Mouse (Mus musculus) lung, postnatal 36 days (tissue): ENCODE results near the gene Fam49a.
"Not testable (repeated sequence)": the region's sequence is repeated elsewhere in the genome, so short reads cannot be mapped to it uniquely, and the experiment has no call there.

ENCODE experiments used
- DNase-seq: peaks from one replicate; pipeline ENCODE4 v3.0.0; 2022; ENCODE audit warnings: mixed read lengths

Gene Fam49a

DNA sequence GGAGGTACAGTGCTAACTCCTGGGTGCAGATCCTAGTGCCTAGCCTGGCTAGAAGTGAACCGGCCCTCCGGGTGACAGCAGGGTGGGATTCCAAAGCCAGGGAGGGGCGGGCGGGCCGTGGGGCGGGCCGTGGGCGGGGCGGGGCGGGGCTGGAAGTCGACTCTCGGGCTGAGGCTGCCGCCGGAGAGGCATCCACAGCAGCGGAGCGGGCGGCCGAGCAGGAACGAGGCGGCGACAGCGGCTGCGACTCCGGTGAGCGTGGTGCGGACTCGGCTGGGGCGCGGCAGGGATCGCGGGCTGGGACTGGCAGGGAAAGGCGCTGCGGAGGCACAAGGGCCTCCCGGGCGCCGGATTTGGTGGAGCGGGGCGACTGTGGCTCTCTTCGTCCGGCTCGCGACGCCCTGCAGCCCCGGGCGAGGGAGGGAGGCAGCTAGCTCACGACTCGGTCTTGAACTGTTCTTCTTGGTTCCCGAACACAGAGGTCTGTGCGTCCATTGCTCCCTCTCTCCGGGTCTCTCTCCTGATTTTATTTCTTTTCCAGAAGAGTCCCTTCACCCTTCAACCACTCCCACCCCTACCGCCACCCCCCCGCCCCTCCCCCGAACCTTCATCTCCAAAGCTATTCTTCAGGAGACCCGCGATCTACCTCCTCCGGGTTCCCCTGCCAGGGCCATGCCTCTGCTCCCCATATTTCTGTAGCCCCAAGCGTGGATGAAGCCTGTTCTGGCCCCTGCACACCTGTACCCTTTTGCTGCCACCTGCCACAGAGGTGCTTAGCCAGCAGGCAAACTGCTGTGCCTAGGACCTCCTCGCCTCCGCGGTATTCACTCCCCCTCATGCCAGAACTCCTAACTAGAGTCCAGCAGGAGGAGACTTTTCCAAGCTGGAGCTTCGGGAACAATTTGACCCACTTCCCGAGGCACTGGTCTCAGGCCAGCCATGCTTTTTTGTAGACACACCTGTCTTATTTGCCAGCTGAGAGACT, at the start of gene Fam49a:
Gene Fam49a (plus strand): TSS at position 153 of the 985 bp plus-strand sequence.
- DNase-seq = peak; percentile 80

DNA sequence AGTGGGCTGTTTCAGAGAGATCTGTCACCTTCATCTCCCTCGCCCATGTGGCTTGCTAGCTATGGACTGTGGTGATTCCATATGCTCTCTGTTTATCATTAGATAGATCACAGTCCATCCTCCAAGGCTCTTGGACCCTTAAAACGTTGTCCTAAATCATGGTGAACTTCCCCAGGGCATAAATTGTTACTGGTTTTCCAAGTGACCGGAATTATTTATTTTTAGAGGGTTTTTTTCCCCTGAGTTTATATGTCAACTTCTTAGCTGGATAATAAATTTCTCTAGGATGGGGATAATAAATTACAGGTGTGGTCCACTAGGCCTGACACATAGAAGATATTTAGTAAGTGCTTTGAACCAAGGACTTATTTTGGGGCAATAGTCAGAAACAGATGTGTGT, 48.4 kb upstream of the Fam49a start:
- DNase-seq = no peak

DNA sequence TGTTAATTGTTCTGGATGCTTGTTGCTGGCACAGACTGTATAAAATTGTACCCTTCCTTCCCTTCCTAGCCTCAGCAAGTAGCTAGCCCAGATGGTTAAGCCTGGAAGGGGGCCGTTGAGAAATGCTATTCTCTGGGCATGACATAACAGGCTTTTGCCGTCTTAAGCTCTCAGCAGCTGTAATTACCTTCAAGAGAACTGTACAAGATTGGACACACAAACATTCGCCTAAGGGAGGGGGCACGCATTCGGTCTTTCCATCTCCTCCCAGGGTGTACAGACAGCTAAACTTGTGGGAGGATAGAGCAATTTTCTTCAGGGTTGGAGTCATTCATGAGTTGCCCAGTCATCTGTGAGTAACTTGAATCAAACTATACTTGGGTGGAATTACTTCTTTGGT, 43.0 kb upstream of the Fam49a start:
- DNase-seq = no peak

DNA sequence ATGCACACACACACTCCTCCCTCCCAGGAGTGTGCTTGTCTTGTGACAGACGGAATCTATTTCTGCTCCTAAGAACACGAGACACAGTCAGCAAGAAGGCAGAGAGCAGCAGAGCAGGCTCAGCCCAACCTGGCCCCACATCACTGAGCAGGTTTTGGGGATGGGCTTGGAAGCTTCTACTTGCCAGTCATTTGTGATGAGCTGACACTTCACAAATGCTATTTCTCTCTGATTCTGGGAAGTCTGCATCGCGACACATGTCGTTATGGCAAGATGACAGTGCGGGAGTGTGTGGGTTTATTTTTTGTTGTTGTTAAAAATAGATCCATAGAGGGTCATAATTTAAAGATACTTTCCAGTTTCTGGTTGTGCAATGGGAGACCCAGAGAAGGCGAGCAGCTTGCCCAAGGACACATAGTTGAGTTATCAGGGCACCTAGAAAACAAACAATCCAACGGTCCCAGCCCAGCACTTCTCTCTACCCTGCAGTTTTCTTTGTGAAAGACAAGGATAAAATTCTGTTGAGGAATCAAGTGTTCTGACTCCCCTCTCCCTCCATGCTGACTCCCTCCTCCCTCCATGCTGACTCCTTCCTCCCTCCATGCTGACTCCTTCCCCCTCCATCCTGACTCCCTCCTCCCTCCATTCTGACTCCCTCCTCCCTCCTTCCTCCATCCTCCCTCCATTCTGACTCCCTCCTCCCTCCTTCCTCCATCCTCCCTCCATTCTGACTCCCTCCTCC, 41.0 kb upstream of the Fam49a start:
- no peak for DNase-seq

DNA sequence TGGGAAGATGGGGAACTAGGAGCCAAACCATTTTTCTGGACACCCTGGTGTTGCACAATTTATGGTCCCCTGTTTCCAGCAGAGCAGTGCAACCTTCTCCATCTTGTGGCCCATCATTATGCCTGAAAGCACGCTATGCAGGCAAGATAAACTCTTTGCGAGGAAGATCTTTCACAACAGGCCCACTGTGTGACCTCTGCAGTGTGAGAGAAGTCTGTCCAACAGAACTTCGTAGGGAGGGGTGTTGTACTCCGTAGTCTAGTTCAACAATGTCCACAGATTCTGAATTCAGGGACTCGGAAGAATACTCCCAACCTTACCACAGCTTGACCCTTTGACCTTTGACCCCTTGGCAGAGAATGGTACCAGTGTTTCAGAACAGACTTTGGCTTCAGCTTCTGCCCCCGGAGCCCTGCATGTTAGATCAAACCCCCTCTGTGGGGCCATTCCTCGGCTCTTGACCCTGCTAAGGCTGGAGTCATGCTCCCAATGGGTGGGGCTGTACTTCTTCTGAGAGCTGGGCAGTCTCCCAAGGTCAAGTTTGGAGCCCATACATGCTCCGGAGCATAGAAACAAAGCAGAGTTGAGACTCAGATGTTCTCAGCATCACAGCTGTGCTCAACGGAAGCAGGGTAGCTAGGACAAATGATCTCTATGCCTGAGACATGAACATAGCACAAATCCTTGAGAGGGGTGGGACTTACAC, 39.2 kb upstream of the Fam49a start:
- DNase-seq = peak; percentile 56

DNA sequence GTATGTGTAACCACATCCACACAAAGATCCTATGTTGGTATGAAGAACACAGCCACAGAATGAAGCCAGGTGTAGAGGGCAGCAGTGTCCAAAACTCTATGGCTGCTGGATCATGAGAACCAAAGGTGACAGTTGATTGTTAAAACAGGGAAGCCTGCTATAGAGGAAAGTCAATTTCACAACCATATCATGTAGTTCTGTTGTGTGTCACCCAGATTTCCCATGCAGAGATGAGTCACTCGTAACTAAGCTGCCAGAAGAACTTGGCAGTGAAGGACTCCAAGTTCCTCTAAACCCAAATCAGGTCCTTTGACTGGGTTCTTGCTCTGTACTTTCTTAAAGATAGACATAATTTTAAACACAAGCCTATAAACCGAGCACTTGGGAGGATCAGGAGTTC, 38.6 kb upstream of the Fam49a start:
- peak; percentile 56 for DNase-seq

DNA sequence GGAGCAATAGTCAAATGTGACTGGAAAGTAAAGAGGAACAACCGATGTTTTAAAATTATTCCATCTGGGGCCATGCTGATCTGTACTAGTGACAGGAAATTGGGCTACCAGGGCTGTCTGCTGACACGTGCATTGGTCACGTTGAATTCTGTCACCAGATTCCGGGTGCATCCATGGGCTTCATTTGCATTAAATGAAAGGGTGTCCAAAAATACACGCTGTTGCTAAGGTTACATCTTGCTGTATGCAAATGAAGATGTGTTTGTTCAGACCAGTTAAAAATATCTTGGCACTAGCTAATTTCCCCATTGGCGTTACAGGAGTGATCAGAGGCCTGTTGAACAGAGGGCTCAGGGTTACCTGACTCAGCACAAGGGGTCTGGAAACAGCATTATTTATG, 36.2 kb upstream of the Fam49a start:
- DNase-seq = no peak

DNA sequence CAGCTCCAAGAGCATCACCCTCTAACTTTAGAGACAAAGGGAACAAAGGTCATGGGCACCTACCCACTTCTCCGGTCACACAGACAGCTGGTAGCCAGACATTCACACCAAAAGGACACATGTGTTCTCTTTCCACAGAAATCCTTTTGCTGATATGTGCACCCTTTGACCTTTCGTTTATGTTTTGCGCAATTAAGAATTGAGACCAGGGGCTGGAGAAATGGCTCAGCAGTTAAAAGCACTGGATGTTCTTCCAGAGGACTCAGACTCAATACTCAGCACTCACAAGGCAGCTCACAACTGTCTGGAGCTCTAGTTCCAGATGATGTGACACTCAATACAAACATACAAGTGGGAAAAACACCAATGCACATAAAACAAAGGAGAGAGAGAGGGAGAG, 34.3 kb upstream of the Fam49a start:
- peak; percentile 61 for DNase-seq

DNA sequence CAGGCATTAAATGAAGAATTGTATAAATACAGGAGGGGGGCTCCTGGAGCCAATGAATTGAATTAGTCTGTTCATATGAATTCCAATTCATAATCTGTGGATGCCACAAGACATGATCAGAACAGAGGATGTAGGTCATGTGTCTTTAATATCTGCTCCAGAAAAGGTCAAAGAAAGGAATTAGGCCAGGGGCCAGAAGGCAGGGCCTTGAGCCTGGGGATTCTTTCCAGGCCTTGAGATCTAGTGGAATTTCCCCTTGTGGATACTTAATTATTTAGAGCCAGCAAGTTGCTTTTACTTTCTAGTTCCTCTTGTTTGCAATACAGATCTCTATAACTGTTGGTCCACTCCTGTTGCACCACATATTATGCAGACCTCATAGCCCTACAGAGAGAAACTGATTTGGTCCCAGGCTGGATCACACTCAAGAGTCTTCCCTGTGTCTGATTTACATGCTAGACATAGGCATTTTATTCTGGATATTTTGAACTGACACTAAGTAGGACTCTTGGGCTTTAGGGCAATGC, 31.8 kb upstream of the Fam49a start:
- no peak for DNase-seq

DNA sequence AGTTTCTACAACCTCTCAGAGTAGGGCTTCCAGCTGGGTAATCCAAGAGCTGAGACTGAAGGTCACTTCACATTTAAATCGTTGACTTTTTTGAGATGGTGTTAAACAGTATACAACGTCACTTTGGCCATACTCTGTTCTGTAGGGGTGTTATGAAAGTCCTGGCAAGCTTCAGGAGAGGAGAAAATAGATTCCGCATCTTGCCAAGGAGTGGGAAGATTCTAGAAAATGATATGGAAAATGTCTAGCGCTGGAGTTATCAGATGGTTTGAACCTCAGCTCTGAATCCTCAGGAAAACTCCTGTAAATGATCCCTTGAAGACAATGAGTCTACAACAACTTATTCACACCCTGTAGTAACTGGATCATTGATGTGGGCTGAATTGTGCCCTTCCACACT, 29.8 kb upstream of the Fam49a start:
- no peak for DNase-seq

DNA sequence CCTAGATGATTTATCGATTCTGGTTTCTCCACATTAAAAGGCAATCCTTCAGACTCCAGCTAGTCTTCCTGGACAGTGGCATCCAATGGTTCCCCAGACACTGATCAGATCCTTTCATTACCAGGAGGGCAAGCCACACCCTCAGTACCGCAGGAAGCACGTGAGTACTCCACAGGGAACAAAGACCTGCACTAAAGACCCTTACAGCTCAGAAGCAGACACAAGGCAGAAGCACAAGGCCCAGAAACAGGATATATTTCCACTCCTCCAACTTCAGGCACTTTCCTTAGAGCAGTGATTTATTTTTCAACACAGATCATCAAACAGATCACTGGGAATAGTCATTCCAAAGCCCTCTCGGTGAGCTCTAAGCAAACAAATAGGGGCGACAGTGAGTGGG, 25.0 kb upstream of the Fam49a start:
- DNase-seq = no peak

DNA sequence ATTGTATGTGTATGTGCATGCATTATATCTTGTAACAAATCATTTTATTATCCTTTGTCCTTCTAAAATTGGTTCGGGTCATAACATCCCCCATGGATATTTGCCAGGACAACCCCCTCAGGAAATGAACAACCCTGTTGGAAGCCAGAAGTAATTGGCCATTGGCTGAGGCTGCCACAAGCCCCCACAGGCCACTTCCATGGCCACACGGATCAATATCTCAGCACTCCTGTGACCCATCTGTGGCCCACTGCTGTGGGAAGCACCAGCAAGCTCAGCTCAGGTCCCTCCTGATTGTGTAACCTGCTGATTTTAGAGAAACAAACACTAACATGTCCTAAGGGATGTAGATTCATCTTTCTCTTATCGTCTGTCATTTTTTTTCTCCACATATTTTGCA, 22.4 kb upstream of the Fam49a start:
- DNase-seq = no peak

DNA sequence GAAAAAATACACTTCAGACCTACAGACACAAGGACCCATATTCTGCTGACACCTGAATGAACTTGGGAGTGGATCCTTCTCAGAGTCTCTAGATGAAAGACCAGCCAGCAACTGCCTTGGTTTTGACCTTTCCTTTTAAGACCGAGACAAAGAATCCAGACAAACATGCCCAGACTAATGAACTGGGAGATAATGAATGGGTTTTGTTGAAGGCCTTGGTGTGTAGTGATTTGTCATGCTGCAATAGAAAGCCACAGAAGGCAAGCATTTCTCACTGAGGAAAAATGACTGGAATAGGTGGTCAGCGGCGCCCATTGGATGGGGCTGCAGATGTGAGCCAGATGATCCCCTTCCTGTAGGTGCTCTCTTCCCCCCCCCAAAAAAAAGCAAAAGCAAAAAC, 18.8 kb upstream of the Fam49a start:
- DNase-seq = no peak

DNA sequence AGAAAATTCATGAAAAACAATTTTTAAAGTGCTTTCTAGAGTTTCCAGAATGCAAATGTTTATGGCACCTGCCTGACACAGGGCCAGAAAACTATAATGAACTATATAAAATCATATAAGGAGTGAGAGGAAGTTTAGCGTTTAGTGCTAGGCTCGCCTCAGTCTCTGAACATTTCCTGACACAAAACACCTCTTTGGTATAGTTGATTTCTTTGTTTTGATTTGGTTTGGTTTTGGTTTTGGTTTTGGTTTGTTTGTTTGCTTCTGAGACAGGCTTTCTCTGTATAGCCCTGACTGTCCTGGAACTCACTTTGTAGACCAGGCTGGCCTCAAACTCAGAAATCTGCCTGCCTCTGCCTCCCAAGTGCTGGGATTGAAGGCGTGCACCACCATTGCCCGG, 14.9 kb upstream of the Fam49a start:
- not testable (repeated sequence) for DNase-seq

DNA sequence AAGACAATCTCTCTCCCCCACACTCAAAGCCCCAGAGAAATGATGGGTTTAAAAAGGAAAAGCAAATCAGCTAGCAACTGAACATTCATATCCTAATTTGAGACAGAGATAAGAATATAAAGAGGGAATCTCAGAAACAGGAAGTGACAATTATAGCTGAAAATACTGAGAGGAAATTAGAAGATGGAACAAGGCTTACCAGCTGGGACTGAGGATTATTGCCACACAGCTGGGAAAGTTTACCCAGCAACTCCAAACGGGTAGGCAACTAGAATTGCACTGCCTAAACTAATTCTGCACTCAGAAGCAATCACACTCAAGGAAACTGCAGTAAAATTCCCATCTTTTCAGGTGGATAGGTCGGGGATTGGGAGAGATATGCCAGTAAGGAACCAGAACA, 12.4 kb upstream of the Fam49a start:
- DNase-seq = no peak

DNA sequence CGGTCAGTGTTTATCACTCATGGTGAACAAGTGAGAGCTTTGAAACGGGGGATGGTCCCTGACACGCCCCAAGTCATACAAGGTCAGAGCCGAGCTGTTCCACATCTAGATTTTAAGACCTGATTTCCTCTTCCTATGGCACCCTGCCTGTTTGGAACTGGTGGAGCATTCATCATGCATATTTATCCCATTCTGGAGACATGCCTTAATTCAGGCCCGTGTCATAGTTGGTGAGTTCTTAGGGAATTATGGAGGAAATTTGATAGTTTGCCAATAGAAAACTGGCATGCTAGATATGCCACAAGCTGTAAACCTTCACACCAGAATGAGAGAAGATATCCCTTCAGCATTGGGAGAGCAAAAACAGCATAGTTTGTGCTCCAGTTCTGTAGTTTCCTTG, 8.4 kb upstream of the Fam49a start:
- peak; percentile 47 for DNase-seq

DNA sequence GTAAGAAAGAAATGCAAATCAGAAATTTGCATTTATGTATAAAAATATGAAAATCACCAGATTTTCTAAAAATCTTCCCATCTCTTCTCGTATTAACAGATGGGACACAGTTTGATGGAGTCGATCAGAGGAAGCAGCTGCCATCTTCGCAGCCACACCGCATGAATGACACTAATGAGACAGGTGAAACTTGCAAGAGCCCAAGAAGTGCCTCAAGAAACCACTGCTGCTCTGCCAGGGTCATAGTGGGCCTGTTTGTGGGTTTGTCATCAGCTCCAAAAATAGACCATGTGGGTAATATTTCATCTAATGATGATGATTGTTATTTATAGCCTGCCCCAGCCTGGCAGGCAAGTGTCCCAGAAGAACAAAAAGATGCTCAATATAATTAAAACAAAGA, 7.8 kb upstream of the Fam49a start:
- no peak for DNase-seq

DNA sequence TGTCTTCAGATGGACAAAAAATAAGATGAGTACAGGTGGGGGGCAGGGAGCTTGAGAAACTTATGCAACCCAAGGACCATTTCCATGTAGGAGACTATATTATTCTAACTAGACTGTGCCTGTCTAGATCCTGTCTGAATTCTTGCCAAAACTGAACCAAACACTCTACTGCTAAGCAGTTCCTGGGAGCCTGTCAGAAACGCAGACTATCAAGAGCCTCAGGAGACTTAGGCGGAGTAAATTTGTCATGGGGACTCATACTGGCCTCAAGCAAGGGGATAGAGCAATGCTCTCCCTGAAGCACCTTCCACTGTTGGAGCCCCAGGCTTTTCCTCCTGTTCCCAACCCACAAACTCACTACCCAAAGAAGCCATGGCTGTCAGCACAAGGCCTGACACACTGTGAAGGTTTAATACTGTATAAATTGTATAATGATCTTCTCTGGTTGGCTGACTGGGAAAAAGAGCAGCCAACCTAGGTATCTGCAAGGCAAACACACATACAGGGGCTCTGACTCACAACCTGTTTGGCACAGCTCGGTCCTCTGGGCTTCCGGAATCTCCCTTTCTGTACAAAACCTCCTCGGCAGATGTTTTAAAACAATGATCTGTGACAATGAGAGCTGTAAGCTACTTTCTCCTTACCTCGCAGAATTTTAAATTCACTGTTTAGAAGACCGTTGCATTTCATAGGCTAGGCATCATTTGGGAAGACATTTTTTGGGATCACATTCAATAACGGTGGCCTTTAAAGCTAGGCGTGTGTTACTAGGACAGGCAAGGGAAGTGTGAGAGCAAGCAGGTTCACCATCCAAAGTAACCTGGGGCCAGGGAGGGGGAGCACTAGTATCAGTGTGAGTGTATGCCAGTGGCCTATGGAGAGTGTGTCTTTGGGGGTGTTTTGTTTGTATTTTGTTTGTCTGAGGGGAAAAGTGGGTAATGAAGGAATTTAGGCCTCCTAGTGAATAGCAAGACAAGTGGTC, 669 bp upstream of the Fam49a start:
- DNase-seq = no peak

DNA sequence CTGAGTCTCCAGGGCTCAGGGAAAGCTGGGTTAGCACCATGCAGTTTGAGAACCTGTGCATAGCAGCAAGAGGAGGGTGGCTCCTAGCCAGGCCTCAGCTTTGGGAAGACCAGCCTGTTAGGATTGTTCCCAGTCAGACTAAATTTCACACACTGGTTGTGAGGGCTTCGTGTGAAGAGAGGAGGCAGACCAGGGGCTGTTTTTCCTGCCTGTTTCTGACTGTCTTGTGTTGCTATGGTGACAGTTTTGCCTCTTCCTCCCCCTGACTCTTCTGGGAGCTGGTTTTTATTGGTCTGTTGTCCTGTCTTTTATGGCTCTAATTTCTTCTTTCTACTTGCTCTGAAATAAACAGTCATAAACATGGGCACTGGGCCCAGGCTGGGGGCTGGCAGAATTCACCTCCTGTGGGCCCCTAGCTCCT, 1.4 kb downstream of the Fam49a start:
- peak; percentile 44 for DNase-seq

DNA sequence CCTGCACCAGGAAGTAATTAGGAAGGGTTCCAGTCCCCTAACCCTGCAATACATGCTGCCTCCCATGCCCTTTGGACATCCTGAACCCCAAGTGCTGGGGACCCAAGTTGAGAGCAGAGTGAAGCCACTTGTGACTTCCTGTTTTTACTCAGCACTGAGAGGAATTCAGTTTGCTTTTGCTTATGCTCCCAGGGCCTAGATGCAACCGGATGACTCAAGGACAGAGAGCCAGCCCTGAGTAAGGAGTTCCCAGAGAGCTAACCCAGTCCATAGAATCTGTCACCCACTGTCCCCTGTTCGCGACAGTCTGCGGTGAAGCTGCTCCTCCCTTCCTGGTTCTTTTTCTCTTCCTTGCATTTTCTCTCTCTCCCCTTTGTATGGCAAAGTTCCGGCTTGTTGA, 2.2 kb downstream of the Fam49a start:
- DNase-seq = peak; percentile 71

DNA sequence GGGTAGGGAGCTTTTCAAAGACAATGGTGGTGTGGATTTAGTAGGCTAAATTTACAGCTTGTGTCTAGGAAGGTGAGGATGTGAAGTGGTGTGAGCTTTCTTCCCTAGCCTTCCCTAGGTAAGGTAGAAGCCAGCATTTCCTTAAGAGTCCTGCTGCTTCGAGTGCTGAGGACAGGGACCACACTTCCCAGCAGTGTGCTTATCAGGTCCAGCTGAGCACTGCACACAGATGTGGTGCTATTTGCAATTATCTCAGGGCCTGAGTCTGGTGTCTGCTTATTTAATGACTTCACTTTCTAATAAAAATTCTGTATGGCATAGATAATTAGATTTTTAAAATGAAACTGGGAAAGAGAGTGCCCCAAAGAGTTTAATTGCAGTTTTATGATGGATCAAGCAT, 4.6 kb downstream of the Fam49a start:
- DNase-seq = no peak

DNA sequence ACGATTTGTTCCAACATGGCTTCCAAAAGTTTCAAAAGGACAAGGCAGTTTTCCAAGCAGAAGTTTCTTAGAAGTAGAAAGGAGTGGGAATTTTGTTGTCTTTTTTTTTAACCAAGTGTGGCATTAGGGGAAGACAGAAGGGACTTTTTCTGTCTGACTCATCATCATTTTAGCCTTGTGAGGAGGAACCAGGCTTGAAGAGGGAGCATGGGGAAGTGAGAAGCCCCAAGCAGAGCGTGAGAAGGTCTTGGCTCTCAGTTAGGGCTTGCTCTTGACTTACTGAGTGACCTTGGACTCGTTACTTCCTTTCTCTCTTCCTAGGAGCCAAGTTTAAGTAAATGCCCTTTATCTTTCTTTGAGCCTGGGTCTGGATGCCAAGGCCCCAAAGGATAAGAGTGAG, 8.6 kb downstream of the Fam49a start:
- DNase-seq = peak; percentile 37
